Comparison of ENCODE assay signal across 19 mouse cellular contexts in the genomic region with DNA sequence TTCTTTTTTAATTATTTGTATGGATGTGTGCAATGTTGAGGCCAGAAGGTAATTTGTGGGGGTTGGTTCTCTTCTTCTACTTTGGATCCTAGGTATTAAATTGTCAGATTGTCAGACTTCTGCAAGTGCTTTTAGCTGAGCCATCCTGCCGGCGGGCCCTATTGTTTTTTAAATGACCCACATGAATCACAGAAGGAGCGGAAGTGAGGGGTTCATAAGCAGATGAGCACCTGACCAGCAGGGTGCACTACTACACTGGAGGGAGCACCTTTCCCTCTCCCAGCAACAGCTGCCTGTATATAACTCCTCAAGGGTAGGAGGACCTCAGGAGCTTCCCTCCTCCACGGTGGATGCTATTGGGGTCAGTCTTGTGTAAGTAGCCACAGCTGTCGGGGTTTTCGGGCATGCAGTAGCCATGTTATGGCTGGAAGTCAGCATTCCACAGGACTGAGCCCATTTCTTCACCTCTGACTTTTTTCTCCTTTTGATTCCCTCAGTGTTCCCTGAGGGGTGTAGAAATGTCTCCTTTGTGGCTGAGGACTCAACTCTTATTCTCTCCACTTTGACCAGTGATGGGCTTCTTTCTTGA. TPM values are rescaled to one million over a fixed set of nuclear protein-coding genes. Genes with fewer than 3 reads are reported as not detected.
DNase-seq lines count a peak whose midpoint lies in the region; ATAC-seq and TF ChIP-seq lines count a peak whose summit lies in the region.
"Had no signal": no experiment of that assay in that cellular context is flagged by ENCODE, and none has a peak within 500 bp of the region (broad histone marks: within the 10 kb centered on the region; RNA-seq: fewer than 3 reads in every experiment).

No protein-coding gene starts in this region.

- H3K4me2 ChIP-seq in lung, postnatal 0 days (replicated peaks; ENCODE audit: low read depth, low read length): no peak overlapping the region
- H3K4me2 ChIP-seq: embryonic facial prominence, embryonic 12.5 days; limb, embryonic 13.5 days had no signal

- WGBS in lung, postnatal 0 days: 60% methylated on average over 6 of the region's 6 CpGs

- no peaks in the 10 kb centered on the region for H3K36me3 ChIP-seq in lung, postnatal 0 days (ENCODE audit: insufficient read depth, low read length)
- H3K36me3 ChIP-seq in ES-Bruce4 (ENCODE audit: control insufficient read depth, insufficient read depth, low read length, poor library complexity, severe bottlenecking): no peaks in the 10 kb centered on the region
- H3K36me3 ChIP-seq: embryonic facial prominence, embryonic 12.5 days; limb, embryonic 13.5 days had no signal

- TF ChIP-seq CTCF in lung, postnatal 0 days (IDR thresholded peaks at IDR 0.05): peak; percentile 17; the same call in 1 of the 2 replicates
- TF ChIP-seq CTCF in ES-Bruce4 (IDR thresholded peaks at IDR 0.05; ENCODE audit: low read depth, low read length): peak; percentile 21

- H3K27ac ChIP-seq in lung, postnatal 0 days (ENCODE audit: low read length): no peak overlapping the region
- H3K27ac ChIP-seq in ES-Bruce4 (ENCODE audit: insufficient read depth, low read length): peak overlapping the region; percentile 64
- H3K27ac ChIP-seq: embryonic facial prominence, embryonic 12.5 days; forebrain, embryonic 10.5 days; gastrocnemius, adult 2 months; hindbrain, postnatal 0 days; limb, embryonic 13.5 days had no signal

- H3K9ac ChIP-seq in lung, postnatal 0 days (replicated peaks; ENCODE audit: low read depth): no peak overlapping the region
- H3K9ac ChIP-seq in ES-Bruce4 (ENCODE audit: low read depth, poor library complexity, severe bottlenecking): no peak overlapping the region
- H3K9ac ChIP-seq: embryonic facial prominence, embryonic 12.5 days; limb, embryonic 13.5 days had no signal

- ATAC-seq in lung, postnatal 0 days: no peak
- ATAC-seq in inflammation-experienced regulatory T-cells, adult 6 months: peak; percentile 34
- ATAC-seq: hindbrain, postnatal 0 days had no signal

- no peaks in the 10 kb centered on the region for H3K27me3 ChIP-seq in lung, postnatal 0 days (replicated peaks; ENCODE audit: insufficient read depth, low read length)
- no peaks in the 10 kb centered on the region for H3K27me3 ChIP-seq in ES-Bruce4 (ENCODE audit: control insufficient read depth, insufficient read depth, low read length, poor library complexity, severe bottlenecking)
- H3K27me3 ChIP-seq: embryonic facial prominence, embryonic 12.5 days; limb, embryonic 13.5 days had no signal

- DNase-seq in lung, postnatal 0 days (ENCODE audit: low spot score): no peak
- DNase-seq in lung, postnatal 36 days: no peak
- DNase-seq in thymus, postnatal 4 days: peak; percentile 73
- DNase-seq in ovary, adult 18-20 months (ENCODE audit: low spot score): no peak
- no peak for DNase-seq in left cerebral cortex, adult 9 months (ENCODE audit: low spot score in 2 of 2)
- DNase-seq: adrenal gland, postnatal 10 days; cerebellum, postnatal 25 days; gastrocnemius, adult 2 months; kidney, postnatal 14 days; layer of hippocampus, postnatal 36 days; midbrain, embryonic 14.5 days had no signal

- H3K9me3 ChIP-seq in lung, postnatal 0 days (ENCODE audit: low read length): no peaks in the 10 kb centered on the region
- H3K9me3 ChIP-seq in ES-Bruce4 (replicated peaks; ENCODE audit: control insufficient read depth, insufficient read depth, low read length, poor library complexity, severe bottlenecking): no peaks in the 10 kb centered on the region
- H3K9me3 ChIP-seq: embryonic facial prominence, embryonic 12.5 days; forebrain, embryonic 10.5 days; limb, embryonic 13.5 days had no signal

- no peak overlapping the region for H3K4me3 ChIP-seq in lung, postnatal 0 days (ENCODE audit: low read depth, low read length)
- H3K4me3 ChIP-seq in ES-Bruce4 (ENCODE audit: low read depth, low read length): peak overlapping the region; percentile 45; the same call in 1 of the 2 replicates
- H3K4me3 ChIP-seq: embryonic facial prominence, embryonic 12.5 days; forebrain, embryonic 10.5 days; gastrocnemius, adult 2 months; limb, embryonic 13.5 days had no signal

- H3K4me1 ChIP-seq in lung, postnatal 0 days (ENCODE audit: insufficient read depth, low read depth, low read length): no peaks in the 10 kb centered on the region; the same call in 1 of the 2 replicates
- peaks cover 2% of the 10 kb centered on the region for H3K4me1 ChIP-seq in ES-Bruce4 (ENCODE audit: control insufficient read depth, insufficient read depth, low read length)

- no peak for TF ChIP-seq POLR2A in ES-Bruce4 (IDR thresholded peaks at IDR 0.05; ENCODE audit: insufficient read depth, low read length)

- no peak for TF ChIP-seq EP300 in lung, postnatal 0 days (IDR thresholded peaks at IDR 0.05)
- peak; percentile 98 for TF ChIP-seq EP300 in ES-Bruce4 (IDR thresholded peaks at IDR 0.05; ENCODE audit: insufficient read depth, low read depth, low read length)

RNA-seq across cellular contexts. Expression of gene A730071L15Rik, which starts 18.9 kb away (rescaled TPM):
- 0.39 and 0.50 TPM in 2 replicates for polyA plus RNA-seq in lung, postnatal 0 days (2015; fragmentation: Nextera tagmentation; extraction: Ambion mirVana)
- polyA plus RNA-seq in ES-Bruce4 (2011; ENCODE audit: insufficient read depth, insufficient read length, low read depth, missing spikeins): 0.41 and 0.49 TPM in 2 replicates
- polyA plus RNA-seq in inflammation-experienced regulatory T-cells, adult 6 months (2017; shearing (Covaris generic)): not detected

RNA-seq across cellular contexts. Expression of gene Nudcd3, which starts 19.3 kb away (rescaled TPM):
- polyA plus RNA-seq in lung, postnatal 0 days (2015; fragmentation: Nextera tagmentation; extraction: Ambion mirVana): 26.8 TPM in 2 replicates
- 77.6 and 78.2 TPM in 2 replicates for polyA plus RNA-seq in ES-Bruce4 (2011; ENCODE audit: insufficient read depth, insufficient read length, low read depth, missing spikeins)
- 10 to 100 TPM; 26.7 to 38.8 (median 38.5) TPM for polyA plus RNA-seq in inflammation-experienced regulatory T-cells, adult 6 months (2017; shearing (Covaris generic))

RNA-seq across cellular contexts. Expression of gene Npc1l1, which starts 49.0 kb away (rescaled TPM):
- polyA plus RNA-seq in lung, postnatal 0 days (2015; fragmentation: Nextera tagmentation; extraction: Ambion mirVana): not detected in 2 replicates
- polyA plus RNA-seq in ES-Bruce4 (2011; ENCODE audit: insufficient read depth, insufficient read length, low read depth, missing spikeins): 0.45 and 0.75 TPM in 2 replicates
- not detected for polyA plus RNA-seq in inflammation-experienced regulatory T-cells, adult 6 months (2017; shearing (Covaris generic))
- polyA plus RNA-seq: forebrain, embryonic 10.5 days; heart, embryonic 14.5 days; lung, embryonic 16.5 days; midbrain, embryonic 14.5 days had no signal
